Mouse (Mus musculus): ENCODE data around the gene Atp6v0d1. TPM values are rescaled to one million over a fixed set of nuclear protein-coding genes. Genes with fewer than 3 reads are reported as not detected.

Gene Atp6v0d1
- total and polyA plus RNA-seq, 3 experiments: 51.1 to 83.8 TPM; not detected in 1

- no peak for DNase-seq (ENCODE audit: low read depth, low spot score)
- no peaks in the 10 kb centered on the region for H3K79me2 ChIP-seq (ENCODE audit: control insufficient read depth, insufficient read depth, low read length, poor library complexity)
- no peak overlapping the region for H3K27ac ChIP-seq (ENCODE audit: control insufficient read depth, low read depth, low read length)
- H3K4me1 ChIP-seq (ENCODE audit: control insufficient read depth in 1 of 2, insufficient read depth in 2 of 2, low read length in 2 of 2): no peaks in the 10 kb centered on the region
- no peaks in the 10 kb centered on the region for H3K27me3 ChIP-seq (ENCODE audit: control insufficient read depth in 1 of 2, insufficient read depth in 2 of 2, low read length in 2 of 2)
- TF ChIP-seq RAD21 (IDR thresholded peaks at IDR 0.05; ENCODE audit: low read depth, low read length) (peak; percentile 28), CTCF (IDR thresholded peaks at IDR 0.05 in 2 of 3, conservative IDR thresholded peaks at IDR 0.05 in 1 of 3; ENCODE audit: control insufficient read depth in 1 of 3, insufficient read depth in 1 of 3, low read depth in 2 of 3, low read length in 3 of 3, poor library complexity in 1 of 3, severe bottlenecking in 1 of 3) (peak in 2 of 3 experiments; percentile 54 to 64; a peak in 4 of 6 replicates), SMC3 (IDR thresholded peaks at IDR 0.05; ENCODE audit: low read depth, low read length) (peak; percentile 52), EP300 (IDR thresholded peaks at IDR 0.05; ENCODE audit: low read depth in 1 of 2, low read length in 2 of 2) (no peak)
- no peaks in the 10 kb centered on the region for H3K9me3 ChIP-seq (replicated peaks; ENCODE audit: insufficient read depth, low read length)
- H3K4me3 ChIP-seq (ENCODE audit: control insufficient read depth in 1 of 2, insufficient read depth in 1 of 2, low read depth in 2 of 2, low read length in 2 of 2): no peak overlapping the region
- no peak overlapping the region for H3K9ac ChIP-seq (ENCODE audit: control insufficient read depth, low read depth, low read length, poor library complexity, severe bottlenecking)
- no peaks in the 10 kb centered on the region for H3K36me3 ChIP-seq (ENCODE audit: control insufficient read depth in 1 of 2, insufficient read depth in 2 of 2, low read length in 2 of 2)
Measured at GRCm38 (mm10) chr8:105476628-105477413, 89.0 kb downstream of the Atp6v0d1 start.

GRCm38 (mm10) chr8:105476161-105476560 lies 89.7 kb downstream of the Atp6v0d1 start:
- H3K9ac ChIP-seq (ENCODE audit: control insufficient read depth, low read depth, low read length, poor library complexity, severe bottlenecking): no peak overlapping the region
- no peaks in the 10 kb centered on the region for H3K27me3 ChIP-seq (ENCODE audit: control insufficient read depth in 1 of 2, insufficient read depth in 2 of 2, low read length in 2 of 2)
- DNase-seq (ENCODE audit: low read depth, low spot score): no peak
- TF ChIP-seq TBP (IDR thresholded peaks at IDR 0.05; ENCODE audit: low read depth, low read length): no peak
- TF ChIP-seq POLR2AphosphoS5 (IDR thresholded peaks at IDR 0.05; ENCODE audit: borderline replicate concordance, low read depth, low read length): no peak
- no peak for TF ChIP-seq MAX (IDR thresholded peaks at IDR 0.05; ENCODE audit: low read length)
- TF ChIP-seq ZNF384 (IDR thresholded peaks at IDR 0.05; ENCODE audit: low read depth, low read length): no peak
- H3K27ac ChIP-seq (ENCODE audit: control insufficient read depth, low read depth, low read length): no peak overlapping the region
- H3K9me3 ChIP-seq (replicated peaks; ENCODE audit: insufficient read depth, low read length): no peaks in the 10 kb centered on the region
- H3K4me3 ChIP-seq (ENCODE audit: control insufficient read depth in 1 of 2, insufficient read depth in 1 of 2, low read depth in 2 of 2, low read length in 2 of 2): no peak overlapping the region
- H3K4me1 ChIP-seq (ENCODE audit: control insufficient read depth in 1 of 2, insufficient read depth in 2 of 2, low read length in 2 of 2): no peaks in the 10 kb centered on the region
- no peaks in the 10 kb centered on the region for H3K36me3 ChIP-seq (ENCODE audit: control insufficient read depth in 1 of 2, insufficient read depth in 2 of 2, low read length in 2 of 2)
- H3K79me2 ChIP-seq (ENCODE audit: control insufficient read depth, insufficient read depth, low read length, poor library complexity): no peaks in the 10 kb centered on the region

GRCm38 (mm10) chr8:105475742-105476141 lies 90.1 kb downstream of the Atp6v0d1 start:
- Histone ChIP-seq H3K4me3 (ENCODE audit: control insufficient read depth in 1 of 2, insufficient read depth in 1 of 2, low read depth in 2 of 2, low read length in 2 of 2) (no peak overlapping the region), H3K9ac (ENCODE audit: control insufficient read depth, low read depth, low read length, poor library complexity, severe bottlenecking) (no peak overlapping the region), H3K27ac (ENCODE audit: control insufficient read depth, low read depth, low read length) (no peak overlapping the region), H3K79me2 (ENCODE audit: control insufficient read depth, insufficient read depth, low read length, poor library complexity) (no peaks in the 10 kb centered on the region), H3K4me1 (ENCODE audit: control insufficient read depth in 1 of 2, insufficient read depth in 2 of 2, low read length in 2 of 2) (no peaks in the 10 kb centered on the region), H3K36me3 (ENCODE audit: control insufficient read depth in 1 of 2, insufficient read depth in 2 of 2, low read length in 2 of 2) (no peaks in the 10 kb centered on the region), H3K27me3 (ENCODE audit: control insufficient read depth in 1 of 2, insufficient read depth in 2 of 2, low read length in 2 of 2) (no peaks in the 10 kb centered on the region), H3K9me3 (replicated peaks; ENCODE audit: insufficient read depth, low read length) (no peaks in the 10 kb centered on the region)
- DNase-seq (ENCODE audit: low read depth, low spot score): no peak
- TF ChIP-seq RAD21 (IDR thresholded peaks at IDR 0.05; ENCODE audit: low read depth, low read length): no peak
- TF ChIP-seq RCOR1 (IDR thresholded peaks at IDR 0.05; ENCODE audit: low read depth, low read length): no peak
- TF ChIP-seq MYC (IDR thresholded peaks at IDR 0.05; ENCODE audit: low read depth, low read length): no peak
- TF ChIP-seq JUND (IDR thresholded peaks at IDR 0.05; ENCODE audit: low read depth, low read length): no peak
- no peak for TF ChIP-seq ETS1 (IDR thresholded peaks at IDR 0.05; ENCODE audit: low read depth, low read length)
- TF ChIP-seq USF2 (IDR thresholded peaks at IDR 0.05; ENCODE audit: borderline replicate concordance in 1 of 2, insufficient read depth in 1 of 2, low read depth in 1 of 2, low read length in 2 of 2): no peak
- TF ChIP-seq GATA1 (IDR thresholded peaks at IDR 0.05; ENCODE audit: low read depth, low read length): no peak
- TF ChIP-seq SIN3A (IDR thresholded peaks at IDR 0.05; ENCODE audit: low read length): no peak
- TF ChIP-seq NRF1 (IDR thresholded peaks at IDR 0.05; ENCODE audit: insufficient read depth, low read depth, low read length, poor library complexity, severe bottlenecking): no peak
- no peak for TF ChIP-seq ELF1 (IDR thresholded peaks at IDR 0.05; ENCODE audit: low read depth, low read length)
- TF ChIP-seq TBP (IDR thresholded peaks at IDR 0.05; ENCODE audit: low read depth, low read length): no peak
- no peak for TF ChIP-seq TCF12 (IDR thresholded peaks at IDR 0.05; ENCODE audit: low read depth, low read length)
- no peak for TF ChIP-seq POLR2AphosphoS2 (IDR thresholded peaks at IDR 0.05; ENCODE audit: low read length)

All from MEL (cell line).